Mouse (Mus musculus): Measurements from ENCODE around the gene Coq8b.

The Coq8b gene

DNA sequence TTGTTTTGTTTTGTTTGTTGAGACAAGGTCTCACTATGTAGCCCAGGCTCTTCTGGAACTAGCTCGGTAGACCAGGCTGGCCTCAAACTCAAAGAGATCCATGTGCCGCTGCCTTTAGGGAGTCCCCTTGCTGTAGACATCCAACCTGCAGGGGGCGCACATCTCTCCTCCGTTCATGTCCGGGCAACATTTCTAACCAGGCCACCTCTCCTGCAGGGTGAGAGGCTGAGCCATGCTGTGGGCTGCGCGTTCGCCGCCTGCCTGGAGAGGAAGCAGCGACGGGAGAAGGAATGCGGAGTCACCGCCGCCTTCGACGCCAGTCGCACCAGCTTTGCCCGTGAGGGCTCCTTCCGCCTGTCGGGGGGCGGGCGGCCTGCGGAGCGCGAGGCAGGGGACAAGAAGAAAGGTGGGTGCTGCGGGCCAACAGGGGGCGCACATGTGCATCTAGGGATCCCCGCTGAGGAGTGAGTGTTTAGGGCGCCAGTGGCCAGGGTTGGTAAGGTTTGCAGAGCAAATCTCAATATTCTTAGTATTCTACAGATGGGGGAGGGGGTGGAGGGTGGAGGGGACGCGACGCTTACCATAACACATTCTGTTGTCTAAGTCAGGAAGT, 41.0 kb downstream of the Coq8b start:
- CTCF ChIA-PET, result interaction anchor here (0.5 to 2.0 kb wide), 37 partner anchors 9 to 1881 kb away, joined by 3 to 23 read pairs (median 4); partner anchors contain the start of genes Numbl (in 2 of the 4), Rab4b (in 2 of the 4) and Coq8b (in 1 of the 4)
- POLR2A ChIA-PET, result interaction anchor here in 3 of 4 experiments (0.6 to 3.0 kb wide), 15 partner anchors 8 to 560 kb away, joined by 3 to 18 read pairs (median 5); partner anchors contain the start of genes BC024978 (in 2 of the 3), Snrpa (in 2 of the 3), Numbl (in 1 of the 3) and Sertad1 (in 1 of the 3)

DNA sequence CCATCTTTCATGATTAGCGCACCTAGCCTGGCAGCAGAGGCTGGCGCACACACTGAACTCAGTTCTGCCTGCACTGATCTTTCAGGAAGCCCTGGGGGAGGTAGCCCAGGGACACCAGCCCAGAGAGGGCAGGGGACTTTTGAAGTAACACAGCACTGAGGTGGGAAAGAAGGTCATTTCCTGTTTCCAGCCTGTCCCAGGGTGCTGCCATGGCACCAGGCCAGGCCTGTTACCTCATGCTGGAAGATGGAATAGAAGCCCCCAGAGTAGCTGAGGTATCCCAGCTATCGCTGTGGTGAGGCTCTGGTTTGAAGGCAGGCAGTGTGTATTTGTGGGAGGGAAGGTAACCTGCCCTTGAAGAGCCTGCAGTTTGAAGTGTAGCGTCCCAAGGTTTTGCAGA, 42.1 kb downstream of the Coq8b start:
- CTCF ChIA-PET, result interaction anchor here in 3 of 4 experiments (0.6 to 3.2 kb wide), 10 partner anchors 10 to 145 kb away, joined by 3 to 40 read pairs (median 7); partner anchors contain the start of genes Coq8b (in 1 of the 3) and Numbl (in 1 of the 3)
- POLR2A ChIA-PET, result interaction anchor here in 3 of 4 experiments (1.2 to 3.2 kb wide), 13 partner anchors 9 to 317 kb away, joined by 3 to 30 read pairs (median 10); partner anchors contain the start of genes Numbl (in 2 of the 3), Coq8b (in 1 of the 3), Rab4b (in 1 of the 3) and Sertad1 (in 1 of the 3)

DNA sequence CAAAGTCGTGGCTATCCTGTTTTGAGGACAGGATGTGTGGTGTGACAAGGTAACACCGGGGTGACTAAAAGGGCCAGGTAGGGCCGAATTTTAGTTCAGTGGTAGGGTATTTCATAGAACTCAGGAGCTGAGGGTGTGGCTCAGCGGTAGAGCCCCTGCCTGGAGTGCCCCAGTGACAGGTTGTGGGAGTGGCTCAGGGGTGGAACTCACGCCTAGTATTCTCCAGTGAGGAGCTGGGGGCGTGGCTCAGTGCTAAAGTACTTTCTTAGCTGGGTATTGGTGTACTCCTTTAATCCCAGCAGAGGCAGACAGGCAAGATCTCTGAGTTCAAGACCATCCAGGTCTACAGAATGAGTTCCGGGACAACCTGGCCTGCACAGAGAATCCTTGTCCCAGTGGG, 43.2 kb downstream of the Coq8b start:
- ChIA-PET CTCF (interaction anchor here (0.5 to 3.2 kb wide), 35 partner anchors 9 to 494 kb away, joined by 3 to 40 read pairs (median 4); partner anchors contain the start of genes Coq8b (in 1 of the 4), Itpkc (in 1 of the 4) and Numbl (in 1 of the 4)), POLR2A (interaction anchor here (0.6 to 3.2 kb wide), 37 partner anchors 9 to 231 kb away, joined by 3 to 30 read pairs (median 5); partner anchors contain the start of genes BC024978 (in 3 of the 4), Numbl (in 3 of the 4), Snrpa (in 3 of the 4) and Coq8b (in 2 of the 4))

DNA sequence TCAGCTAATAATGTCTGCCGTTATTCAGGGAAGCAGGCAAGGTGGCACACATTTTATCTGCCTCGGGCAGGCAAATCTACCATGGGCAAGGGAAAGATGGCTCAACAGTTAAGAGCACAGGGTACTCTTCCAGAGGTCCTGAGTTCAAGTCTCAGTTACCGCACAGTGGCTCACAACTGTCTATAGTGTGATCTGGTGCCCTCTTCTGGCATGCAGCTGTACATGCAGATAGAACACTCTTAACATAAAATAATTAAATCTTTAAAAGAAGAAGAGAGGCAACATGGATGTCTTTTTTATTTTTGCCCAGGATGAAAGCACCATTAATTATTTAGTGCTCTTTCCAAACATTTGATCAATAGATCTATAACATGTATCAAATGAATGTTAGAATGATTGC, 44.4 kb downstream of the Coq8b start:
- ChIA-PET POLR2A (interaction anchor here (0.8 to 3.2 kb wide), 14 partner anchors 7 to 120 kb away, joined by 3 to 22 read pairs (median 7); partner anchors contain the start of genes BC024978 (in 2 of the 4), Numbl (in 2 of the 4) and Snrpa (in 2 of the 4)), CTCF (interaction anchor here (0.5 to 3.2 kb wide), 22 partner anchors 8 to 1181 kb away, joined by 3 to 24 read pairs (median 6); partner anchors contain the start of genes Coq8b (in 1 of the 4), Itpkc (in 1 of the 4) and Numbl (in 1 of the 4))

DNA sequence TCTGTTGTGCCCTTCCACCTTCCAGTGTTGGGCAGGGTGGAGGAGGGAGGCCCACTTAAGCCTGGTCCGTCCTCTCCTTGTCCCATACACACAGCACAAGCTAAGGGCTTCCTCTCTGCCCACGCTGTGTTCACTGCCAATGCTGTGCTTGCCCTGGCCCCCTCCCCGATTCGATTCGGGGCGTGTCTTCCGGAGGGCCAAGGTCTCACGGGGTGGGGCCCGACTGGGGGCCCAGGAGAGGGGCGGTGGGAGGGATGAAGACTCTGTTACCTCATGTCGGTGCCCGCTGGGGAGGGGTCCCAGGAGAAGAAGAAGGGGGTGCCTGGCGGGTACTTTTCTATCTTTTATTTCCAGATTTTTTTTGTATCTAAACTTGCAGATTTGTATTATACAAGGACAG, 48.9 kb downstream of the Coq8b start:
- ChIA-PET CTCF (interaction anchor here (0.6 to 2.2 kb wide), 15 partner anchors 9 to 515 kb away, joined by 3 to 10 read pairs (median 4); partner anchors contain the start of genes Coq8b (in 1 of the 4) and Numbl (in 1 of the 4)), POLR2A (interaction anchor here (0.7 to 5.4 kb wide), 32 partner anchors 8 to 243 kb away, joined by 3 to 56 read pairs (median 4); partner anchors contain the start of genes Numbl (in 3 of the 4), BC024978 (in 2 of the 4), Snrpa (in 2 of the 4) and Coq8b (in 1 of the 4))

DNA sequence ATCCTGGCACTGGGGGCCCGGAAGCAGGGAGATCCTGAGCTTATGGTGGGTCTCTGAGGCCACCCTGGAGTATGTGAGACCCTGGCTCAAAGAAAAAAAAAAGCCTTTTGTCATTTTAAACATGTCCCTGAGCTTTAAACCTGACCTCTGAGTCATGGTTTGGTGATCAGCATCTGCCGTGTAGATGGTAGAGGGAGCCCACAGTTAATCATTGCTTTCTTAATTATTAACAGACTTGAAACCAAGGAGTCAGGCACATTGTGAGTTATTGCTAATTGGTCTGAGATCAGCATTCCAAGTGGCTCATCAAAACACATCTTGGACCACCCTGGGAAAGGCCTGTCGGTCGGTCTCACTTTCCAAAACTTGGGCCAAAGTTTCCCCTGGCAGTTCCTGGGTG, 49.4 kb downstream of the Coq8b start:
- CTCF ChIA-PET, result interaction anchor here (0.6 to 2.2 kb wide), 18 partner anchors 9 to 515 kb away, joined by 3 to 10 read pairs (median 4); partner anchors contain the start of genes Coq8b (in 1 of the 4) and Numbl (in 1 of the 4)

DNA sequence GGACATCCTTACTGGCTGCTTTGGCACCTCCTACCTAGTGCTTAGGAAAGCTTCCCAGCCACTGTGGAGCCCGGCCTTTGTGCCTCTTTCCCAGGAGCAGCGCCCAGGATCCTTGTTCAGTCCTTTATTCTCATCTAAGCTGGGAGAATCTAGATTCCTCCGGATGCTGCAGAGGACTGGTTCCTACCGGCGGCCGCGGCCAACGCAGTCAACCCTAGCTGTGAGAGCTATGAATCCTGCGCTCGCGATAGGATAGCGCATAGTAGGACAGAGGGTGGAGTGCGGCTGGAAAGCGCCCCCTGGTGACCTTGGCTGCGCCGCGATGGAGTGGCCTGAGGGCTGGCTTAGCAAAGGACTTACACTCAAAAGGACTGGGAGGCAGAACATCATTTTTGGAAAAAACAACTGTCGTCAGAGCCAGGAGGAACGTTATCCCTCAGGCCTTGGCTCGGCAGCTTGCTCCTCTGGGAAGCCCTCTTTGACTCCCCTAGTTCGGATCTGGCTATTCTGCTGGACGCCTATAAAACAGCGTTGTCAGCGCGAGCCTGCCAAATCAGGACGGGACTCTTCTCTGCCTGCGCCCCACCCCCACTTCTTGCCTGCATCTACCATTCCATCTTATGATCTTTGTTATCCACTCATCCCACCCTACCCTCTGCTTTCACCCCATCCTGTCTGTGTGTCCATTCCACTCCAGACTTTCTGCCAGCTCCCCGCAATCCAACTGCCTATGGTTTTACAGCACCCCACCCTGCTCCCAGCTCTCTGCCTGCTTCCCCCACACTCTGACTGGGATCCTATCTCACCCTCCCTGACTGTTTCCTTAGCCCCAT, 52.3 kb downstream of the Coq8b start:
- ChIA-PET CTCF (interaction anchor here (0.5 to 5.0 kb wide), 150 partner anchors 8 to 546 kb away, joined by 3 to 85 read pairs (median 4); partner anchors contain the start of genes Coq8b (in 4 of the 4), Shkbp1 (in 3 of the 4), Rab4b (in 2 of the 4) and Snrpa (in 2 of the 4)), POLR2A (interaction anchor here (0.6 to 5.4 kb wide), 147 partner anchors 8 to 1530 kb away, joined by 3 to 56 read pairs (median 5); partner anchors contain the start of genes BC024978 (in 4 of the 4), Numbl (in 4 of the 4), Snrpa (in 4 of the 4) and Coq8b (in 3 of the 4))

More for the DNA sequence above, 49.4 kb downstream of the Coq8b start:
- POLR2A ChIA-PET, result interaction anchor here (0.7 to 5.4 kb wide), 32 partner anchors 9 to 242 kb away, joined by 3 to 56 read pairs (median 4); partner anchors contain the start of genes Numbl (in 3 of the 4), BC024978 (in 2 of the 4), Snrpa (in 2 of the 4) and Coq8b (in 1 of the 4)

DNA sequence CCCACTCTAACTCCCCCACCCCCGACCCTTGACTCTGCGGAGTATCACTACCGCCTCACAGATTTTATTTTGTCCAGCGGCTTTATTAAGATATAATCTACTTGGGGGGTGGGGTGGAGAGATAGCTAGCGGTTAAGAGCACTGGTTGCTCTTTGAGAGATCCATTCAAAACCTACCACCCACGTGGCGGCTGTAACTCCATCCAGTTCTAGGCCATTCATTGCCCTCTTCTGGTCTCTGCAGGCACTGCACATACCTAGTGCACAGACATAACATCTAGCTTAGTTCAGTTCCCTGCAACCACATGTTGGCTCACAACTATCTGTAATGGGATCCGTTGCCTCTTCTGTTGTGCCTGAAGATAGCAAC, 52.9 kb downstream of the Coq8b start:
- ChIA-PET POLR2A (interaction anchor here (0.6 to 5.4 kb wide), 113 partner anchors 8 to 1293 kb away, joined by 3 to 56 read pairs (median 5); partner anchors contain the start of genes BC024978 (in 4 of the 4), Snrpa (in 4 of the 4), Coq8b (in 3 of the 4) and Numbl (in 3 of the 4)), CTCF (interaction anchor here (0.5 to 5.0 kb wide), 126 partner anchors 8 to 547 kb away, joined by 3 to 85 read pairs (median 5); partner anchors contain the start of genes Coq8b (in 2 of the 4), Rab4b (in 2 of the 4), Snrpa (in 2 of the 4) and BC024978 (in 1 of the 4))

DNA sequence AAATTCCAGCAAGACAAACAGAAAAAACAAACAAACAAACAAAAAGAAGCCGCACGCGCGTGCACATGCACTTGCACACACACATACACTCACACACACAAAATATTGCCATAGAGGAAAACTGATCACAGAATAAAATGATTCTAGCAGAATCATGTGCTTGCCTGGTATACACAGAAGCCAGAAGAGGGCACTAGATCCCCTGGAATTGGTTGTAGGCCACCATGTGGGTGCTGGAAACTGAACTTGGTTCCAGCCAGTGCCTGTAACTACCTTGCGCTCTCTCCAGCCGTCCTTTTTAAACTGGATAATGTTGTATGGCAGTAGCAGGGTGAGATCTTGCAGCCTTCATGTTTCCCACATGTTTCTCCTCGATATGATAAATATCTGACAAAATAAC, 55.9 kb downstream of the Coq8b start:
- POLR2A ChIA-PET, result interaction anchor here in 1 of 4 experiments (1.5 kb wide), 1 partner anchor 145 kb away, joined by 3 read pairs; no protein-coding TSS in a partner anchor
- CTCF ChIA-PET, result interaction anchor here in 2 of 4 experiments (0.7 to 1.2 kb wide), 2 partner anchors 120 to 397 kb away, joined by 3 read pairs; no protein-coding TSS in a partner anchor

DNA sequence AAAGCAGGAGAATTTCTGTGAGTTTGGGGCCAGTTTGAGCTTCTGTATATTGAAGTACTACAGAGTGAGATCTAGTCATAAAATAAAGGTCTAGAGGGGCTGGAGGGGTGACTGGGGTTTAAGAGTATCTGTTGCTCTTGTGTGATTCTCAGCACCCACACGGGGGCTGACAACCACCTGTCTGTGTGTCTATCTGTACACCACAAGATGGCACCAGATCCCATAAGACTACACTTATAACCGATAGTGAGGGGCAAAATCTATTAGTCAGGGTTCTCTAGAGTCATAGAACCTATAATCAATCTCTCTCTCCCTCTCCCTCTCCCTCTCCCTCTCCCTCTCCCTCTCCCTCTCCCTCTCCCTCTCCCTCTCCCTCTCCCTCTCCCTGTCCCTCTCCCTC, 57.7 kb downstream of the Coq8b start:
- CTCF ChIA-PET, result interaction anchor here in 2 of 4 experiments (0.6 to 1.9 kb wide), 5 partner anchors 9 to 1504 kb away, joined by 5 to 11 read pairs (median 10); partner anchors contain the start of gene Coq8b (in 1 of the 2)
- POLR2A ChIA-PET, result interaction anchor here in 1 of 4 experiments (0.9 to 1.5 kb wide), 2 partner anchors 20 to 40 kb away, joined by 3 read pairs; no protein-coding TSS in a partner anchor

DNA sequence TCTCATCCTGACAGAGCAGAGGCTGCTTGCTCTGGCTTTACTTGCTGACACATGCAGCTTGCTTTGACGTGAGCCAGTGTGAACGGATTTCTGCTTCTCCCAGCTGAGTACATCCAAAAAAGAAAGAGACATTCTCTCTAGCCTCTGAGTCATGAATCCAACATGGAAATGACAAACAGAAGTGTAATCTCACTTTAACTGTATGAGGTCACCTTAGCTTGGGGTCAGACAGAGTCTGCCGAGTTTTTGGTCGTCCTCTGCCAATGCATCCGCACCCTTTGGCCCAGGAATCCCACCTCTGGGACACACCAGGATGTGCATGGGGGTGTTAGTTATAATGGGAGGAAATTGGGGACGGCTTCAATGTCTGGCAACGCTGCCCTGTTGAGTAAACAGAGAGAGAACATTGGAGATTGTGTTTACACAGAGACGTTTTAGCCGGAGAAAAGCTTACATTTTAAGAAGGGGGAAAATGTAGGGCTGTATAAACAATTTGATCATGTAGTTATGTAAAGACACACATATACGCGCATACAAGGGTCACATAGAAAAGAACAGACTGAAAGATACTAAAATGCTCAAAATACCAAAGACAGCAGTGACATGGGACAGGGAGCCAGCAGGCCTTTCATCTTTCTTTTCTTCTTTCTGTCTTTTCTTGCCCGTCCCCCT, 59.1 kb downstream of the Coq8b start:
- CTCF ChIA-PET, result interaction anchor here in 3 of 4 experiments (0.6 to 1.9 kb wide), 7 partner anchors 10 to 153 kb away, joined by 3 to 10 read pairs (median 3); no protein-coding TSS in a partner anchor
- POLR2A ChIA-PET, result interaction anchor here in 2 of 4 experiments (0.6 to 1.2 kb wide), 5 partner anchors 10 to 60 kb away, joined by 3 to 4 read pairs (median 3); no protein-coding TSS in a partner anchor

DNA sequence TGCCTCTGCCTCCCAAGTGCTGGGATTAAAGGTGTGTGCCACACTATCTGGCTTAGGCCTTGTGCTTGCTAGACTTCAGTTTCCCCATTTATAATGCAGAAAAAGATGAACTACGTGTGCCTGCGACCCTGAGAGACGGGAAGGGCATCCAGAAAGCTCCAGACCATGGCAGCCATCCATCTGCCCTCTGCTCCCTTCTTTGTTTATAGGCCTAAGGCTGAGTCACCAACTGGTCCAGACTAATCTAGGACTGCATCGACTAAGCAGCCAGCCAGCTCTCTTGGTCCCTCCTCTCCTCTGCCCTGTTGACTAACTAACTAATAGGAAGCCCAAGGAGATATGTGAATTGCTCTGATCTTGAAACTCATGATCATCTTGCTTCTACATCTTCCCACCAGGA, 63.1 kb downstream of the Coq8b start:
- ChIA-PET POLR2A (interaction anchor here in 2 of 4 experiments (0.6 to 19.1 kb wide), 14 partner anchors 10 to 195 kb away, joined by 3 to 590 read pairs (median 4); partner anchors contain the start of gene Sertad1 (in 1 of the 2)), CTCF (interaction anchor here in 3 of 4 experiments (0.5 to 4.4 kb wide), 20 partner anchors 10 to 230 kb away, joined by 3 to 17 read pairs (median 4); no protein-coding TSS in a partner anchor)

DNA sequence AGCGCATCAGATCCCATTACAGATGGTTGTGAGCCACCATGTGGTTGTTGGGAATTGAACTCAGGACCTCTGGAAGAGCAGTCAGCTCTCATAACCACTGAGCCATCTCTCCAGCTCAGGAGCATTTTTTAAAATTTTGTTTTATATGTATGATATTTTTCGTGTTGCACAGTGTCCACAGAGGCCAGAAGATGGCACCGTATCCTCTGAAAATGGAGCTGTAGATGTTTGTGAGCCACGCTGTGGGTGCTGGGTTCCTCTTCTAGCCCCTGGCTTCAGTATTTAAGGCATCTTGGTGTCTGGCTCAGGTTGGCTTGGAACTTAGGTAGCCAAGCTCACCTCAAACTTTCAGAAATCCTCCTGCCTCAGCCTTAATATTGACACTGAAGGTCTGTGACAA, 63.7 kb downstream of the Coq8b start:
- ChIA-PET POLR2A (interaction anchor here in 2 of 4 experiments (0.6 to 19.1 kb wide), 15 partner anchors 9 to 194 kb away, joined by 3 to 590 read pairs (median 3); partner anchors contain the start of gene Sertad1 (in 1 of the 2)), CTCF (interaction anchor here in 3 of 4 experiments (0.6 to 4.4 kb wide), 19 partner anchors 11 to 392 kb away, joined by 3 to 17 read pairs (median 4); partner anchors contain the start of gene Zfp607b (in 1 of the 3))

DNA sequence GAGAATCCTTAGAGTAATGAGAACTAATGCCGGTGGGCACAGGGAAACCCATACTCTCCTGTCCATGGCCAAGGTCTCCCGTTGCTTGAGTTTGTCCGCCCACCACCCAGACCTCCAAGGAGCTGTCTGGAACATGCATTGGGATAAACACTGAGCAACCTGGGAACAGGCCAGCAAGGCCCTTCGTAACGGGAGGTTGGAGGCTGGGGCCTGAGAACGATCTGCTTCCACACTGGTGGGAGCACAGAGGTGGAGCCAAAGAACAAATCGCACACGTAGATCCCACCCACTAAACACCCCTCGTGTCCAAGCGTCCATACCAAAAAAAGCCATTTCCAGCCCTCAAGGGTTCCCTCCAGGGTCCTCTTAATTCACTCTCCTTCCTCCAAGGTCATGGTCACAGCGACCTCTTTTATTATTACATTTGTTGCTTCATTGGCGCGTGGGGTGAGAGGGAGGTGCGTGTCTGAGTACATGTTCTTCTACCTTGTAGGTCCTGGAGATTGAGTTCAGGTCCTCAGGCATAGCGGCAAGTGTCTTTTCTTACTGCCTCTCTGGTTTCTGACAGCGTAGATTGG, 65.3 kb downstream of the Coq8b start:
- ChIA-PET POLR2A (interaction anchor here in 3 of 4 experiments (0.9 to 19.1 kb wide), 4 partner anchors 27 to 141 kb away, joined by 3 to 590 read pairs (median 4); no protein-coding TSS in a partner anchor), CTCF (interaction anchor here (0.6 to 4.4 kb wide), 8 partner anchors 9 to 110 kb away, joined by 3 to 17 read pairs (median 4); no protein-coding TSS in a partner anchor)

DNA sequence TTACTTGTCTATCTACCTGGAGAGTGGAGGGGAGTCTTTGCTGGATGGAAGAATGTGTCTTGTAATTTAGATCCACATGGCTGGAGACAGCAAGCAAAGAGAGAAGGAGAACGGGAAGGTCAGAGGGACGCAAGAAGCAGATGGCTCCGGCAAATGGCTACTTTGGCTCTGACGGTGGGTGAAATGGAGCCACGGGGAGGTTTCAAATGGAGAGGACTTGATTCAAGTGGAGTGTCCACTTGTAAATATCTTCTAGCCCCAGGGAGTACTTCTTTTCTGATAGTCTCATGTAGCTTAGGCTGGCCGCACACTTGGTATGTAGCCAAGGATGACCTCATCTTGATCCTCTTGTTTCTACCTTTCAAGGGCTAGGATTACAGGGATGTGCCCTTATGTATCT, 66.0 kb downstream of the Coq8b start:
- ChIA-PET CTCF (interaction anchor here in 2 of 4 experiments (0.6 to 4.4 kb wide), 2 partner anchors 13 to 1264 kb away, joined by 3 to 17 read pairs; no protein-coding TSS in a partner anchor), POLR2A (interaction anchor here in 2 of 4 experiments (1.4 to 19.1 kb wide), 4 partner anchors 13 to 97 kb away, joined by 3 to 590 read pairs (median 6); no protein-coding TSS in a partner anchor)

Data from embryonic stem cell, embryonic (primary cell).